Mouse (Mus musculus) erythroblast, embryonic 14.5 days (primary cell): Measurements from ENCODE around the gene Qsox1.

Experiments
- GATA1 ChIP-seq: IDR thresholded peaks from 2 replicates; pipeline ENCODE4 v1.6.1; 2012; ENCODE audit warnings: low read length, inconsistent platforms, mixed read lengths
- TAL1 ChIP-seq: IDR thresholded peaks from 3 replicates; pipeline ENCODE4 v1.6.1; 2012; ENCODE audit warnings: low read length, inconsistent platforms, mixed read lengths

DNA sequence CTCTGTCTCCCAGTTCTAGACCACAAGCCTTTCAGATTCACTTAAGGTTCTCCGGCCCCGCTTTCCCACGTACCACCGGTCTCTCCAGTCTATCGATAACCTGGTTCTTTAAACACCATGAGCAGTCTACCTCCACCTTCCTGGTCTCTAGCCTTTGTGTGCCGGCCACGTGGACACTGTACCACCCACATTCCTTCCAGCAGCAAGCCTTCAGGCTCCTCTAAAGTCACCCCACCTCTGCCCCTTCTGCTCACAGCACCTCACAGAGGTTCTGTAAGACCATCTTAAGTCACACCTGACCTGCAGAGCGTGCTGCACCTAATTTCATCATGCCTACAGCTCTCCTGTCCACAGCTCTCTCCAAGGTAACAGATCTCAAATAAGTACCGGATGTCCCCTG, 20.9 kb upstream of the Qsox1 start:
- TF ChIP-seq TAL1, result no peak
- no peak for TF ChIP-seq GATA1
